Comparison of ENCODE assay signal across 18 mouse cellular contexts in the genomic region with DNA sequence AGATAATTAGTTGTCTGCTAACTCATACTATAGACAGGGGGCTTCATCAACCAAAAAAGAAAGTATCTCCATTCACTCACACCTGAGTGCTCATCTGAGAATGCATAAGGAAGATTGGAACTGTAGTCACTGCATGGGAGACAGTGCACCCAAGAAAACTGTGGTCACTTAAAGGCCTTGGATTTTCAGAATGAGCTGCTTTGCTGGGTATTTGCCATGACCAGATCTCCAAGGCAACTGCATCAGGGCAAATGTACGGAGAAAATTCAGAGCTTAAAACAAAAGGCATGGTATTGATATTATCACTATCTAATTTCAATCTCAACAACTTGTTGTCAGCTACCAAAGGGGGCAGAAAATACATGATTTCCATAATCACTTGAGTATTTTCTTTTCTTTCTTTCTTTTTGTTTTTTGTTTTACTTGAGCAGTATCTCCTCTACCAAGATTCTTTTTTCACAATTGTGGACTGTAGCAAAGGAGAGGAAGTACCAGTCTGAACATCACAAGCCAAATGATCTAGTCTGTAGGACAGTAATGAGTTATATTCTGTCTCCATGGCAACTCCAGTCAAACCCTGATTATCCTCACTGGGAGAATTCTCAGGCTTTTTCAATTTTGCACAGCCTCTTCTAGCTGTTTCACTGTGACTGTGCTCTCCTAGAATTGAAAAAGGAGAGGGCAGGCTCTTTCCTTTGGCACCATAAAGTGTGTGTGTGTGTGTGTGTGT.
DNase-seq lines count a peak whose midpoint lies in the region; ATAC-seq and TF ChIP-seq lines count a peak whose summit lies in the region.
"Had no signal": no experiment of that assay in that cellular context is flagged by ENCODE, and none has a peak within 500 bp of the region (broad histone marks: within the 10 kb centered on the region; RNA-seq: fewer than 3 reads in every experiment).

No protein-coding gene starts in this region.

- no peak overlapping the region for H3K4me2 ChIP-seq in hindbrain, embryonic 14.5 days (replicated peaks)
- H3K4me2 ChIP-seq in forebrain, postnatal 0 days (ENCODE audit: low read depth), result no peak overlapping the region
- no peak overlapping the region for H3K4me2 ChIP-seq in midbrain, postnatal 0 days (ENCODE audit: low read depth, low read length, poor library complexity, severe bottlenecking)
- H3K4me2 ChIP-seq: embryonic facial prominence, embryonic 15.5 days; liver, embryonic 11.5 days had no signal

- no peak for TF ChIP-seq CTCF in forebrain, postnatal 0 days (IDR thresholded peaks at IDR 0.05; ENCODE audit: low read depth)
- no peak for TF ChIP-seq CTCF in midbrain, postnatal 0 days (IDR thresholded peaks at IDR 0.05)

- H3K27me3 ChIP-seq in hindbrain, embryonic 14.5 days (ENCODE audit: control insufficient read depth, insufficient read depth, low read length), result no peaks in the 10 kb centered on the region
- H3K27me3 ChIP-seq in hindbrain, embryonic 10.5 days (ENCODE audit: insufficient read depth, poor library complexity, severe bottlenecking), result no peaks in the 10 kb centered on the region
- no peaks in the 10 kb centered on the region for H3K27me3 ChIP-seq in forebrain, postnatal 0 days (ENCODE audit: insufficient read depth, low read length)
- no peaks in the 10 kb centered on the region for H3K27me3 ChIP-seq in midbrain, postnatal 0 days (ENCODE audit: insufficient read depth, low read length)
- H3K27me3 ChIP-seq: embryonic facial prominence, embryonic 15.5 days had no signal

- ATAC-seq in hindbrain, embryonic 14.5 days (ENCODE audit: low FRiP score), result peak; percentile 84
- ATAC-seq in forebrain, postnatal 0 days, result peak; percentile 85
- peak; percentile 80 for ATAC-seq in midbrain, postnatal 0 days (ENCODE audit: low FRiP score)
- no peak for ATAC-seq in megakaryocyte, adult 5-6 weeks (ENCODE audit: poor library complexity, severe bottlenecking)

- H3K36me3 ChIP-seq in hindbrain, embryonic 14.5 days (replicated peaks; ENCODE audit: control insufficient read depth, insufficient read depth), result no peaks in the 10 kb centered on the region
- H3K36me3 ChIP-seq in hindbrain, embryonic 10.5 days, result no peaks in the 10 kb centered on the region
- H3K36me3 ChIP-seq in forebrain, postnatal 0 days (ENCODE audit: insufficient read depth), result no peaks in the 10 kb centered on the region
- no peaks in the 10 kb centered on the region for H3K36me3 ChIP-seq in midbrain, postnatal 0 days (ENCODE audit: insufficient read depth, low read length)
- H3K36me3 ChIP-seq: embryonic facial prominence, embryonic 15.5 days; heart, embryonic 10.5 days had no signal

- peak; percentile 51 for DNase-seq in hindbrain, embryonic 14.5 days (ENCODE audit: low spot score)
- no peak for DNase-seq in hindbrain, embryonic 10.5 days (ENCODE audit: low spot score)
- peak; percentile 36 for DNase-seq in brain, embryonic 18.5 days (ENCODE audit: low read depth, low spot score)
- peak; percentile 44 for DNase-seq in forebrain, postnatal 0 days
- peak; percentile 58 for DNase-seq in midbrain, postnatal 0 days (ENCODE audit: low spot score)
- no peak for DNase-seq in cerebellum, adult 11-12 months
- DNase-seq in urinary bladder, adult 18-20 months (ENCODE audit: low spot score in 2 of 2), result no peak
- DNase-seq: cerebellum, postnatal 10 days; gastrocnemius, adult 2 months; kidney, adult 11 months; kidney, postnatal 14 days; lung, adult 18-20 months; thymus, postnatal 36 days had no signal

- 42% methylated on average over 1 of the region's 1 CpGs for WGBS in hindbrain, embryonic 14.5 days
- WGBS in hindbrain, embryonic 10.5 days, result 92% methylated on average over 1 of the region's 1 CpGs
- 37% methylated on average over 1 of the region's 1 CpGs for WGBS in forebrain, postnatal 0 days
- whole genome bisulfite sequencing in midbrain, postnatal 0 days, result 45% methylated on average over 1 of the region's 1 CpGs

- H3K4me1 ChIP-seq in hindbrain, embryonic 14.5 days (replicated peaks; ENCODE audit: control insufficient read depth, insufficient read depth, low read length), result peaks cover 11% of the 10 kb centered on the region; the same call in 1 of the 2 replicates
- H3K4me1 ChIP-seq in hindbrain, embryonic 10.5 days (replicated peaks), result no peaks in the 10 kb centered on the region
- H3K4me1 ChIP-seq in forebrain, postnatal 0 days (ENCODE audit: insufficient read depth), result no peaks in the 10 kb centered on the region
- H3K4me1 ChIP-seq in midbrain, postnatal 0 days (ENCODE audit: insufficient read depth, low read length), result no peaks in the 10 kb centered on the region; the same call in 1 of the 2 replicates
- H3K4me1 ChIP-seq: embryonic facial prominence, embryonic 15.5 days; heart, embryonic 10.5 days had no signal

- H3K4me3 ChIP-seq in hindbrain, embryonic 14.5 days (replicated peaks; ENCODE audit: low read length), result no peak overlapping the region
- no peak overlapping the region for H3K4me3 ChIP-seq in hindbrain, embryonic 10.5 days
- H3K4me3 ChIP-seq in forebrain, postnatal 0 days (ENCODE audit: low read depth, low read length), result no peak overlapping the region
- H3K4me3 ChIP-seq in midbrain, postnatal 0 days (ENCODE audit: low read depth, low read length), result no peak overlapping the region
- H3K4me3 ChIP-seq: embryonic facial prominence, embryonic 15.5 days; gastrocnemius, adult 2 months; heart, embryonic 10.5 days; myocyte had no signal

- H3K9me3 ChIP-seq in hindbrain, embryonic 14.5 days (ENCODE audit: control insufficient read depth, low read length), result no peaks in the 10 kb centered on the region
- H3K9me3 ChIP-seq in hindbrain, embryonic 10.5 days, result no peaks in the 10 kb centered on the region
- H3K9me3 ChIP-seq in forebrain, postnatal 0 days (ENCODE audit: low read length), result no peaks in the 10 kb centered on the region
- no peaks in the 10 kb centered on the region for H3K9me3 ChIP-seq in midbrain, postnatal 0 days (ENCODE audit: low read length)
- H3K9me3 ChIP-seq: embryonic facial prominence, embryonic 15.5 days; heart, embryonic 10.5 days had no signal

- H3K9ac ChIP-seq in hindbrain, embryonic 14.5 days, result no peak overlapping the region
- no peak overlapping the region for H3K9ac ChIP-seq in forebrain, postnatal 0 days
- no peak overlapping the region for H3K9ac ChIP-seq in midbrain, postnatal 0 days (replicated peaks; ENCODE audit: low read length, poor library complexity, severe bottlenecking)
- H3K9ac ChIP-seq: embryonic facial prominence, embryonic 15.5 days had no signal

- H3K27ac ChIP-seq in hindbrain, embryonic 14.5 days, result peak overlapping the region; percentile 59; the same call in 1 of the 2 replicates
- no peak overlapping the region for H3K27ac ChIP-seq in hindbrain, embryonic 10.5 days
- peak overlapping the region; percentile 54; the same call in 1 of the 2 replicates for H3K27ac ChIP-seq in forebrain, postnatal 0 days (ENCODE audit: low read depth, low read length)
- H3K27ac ChIP-seq in midbrain, postnatal 0 days (ENCODE audit: low read depth, low read length), result peak overlapping the region; percentile 47
- H3K27ac ChIP-seq: embryonic facial prominence, embryonic 15.5 days; gastrocnemius, adult 2 months; heart, embryonic 10.5 days had no signal

Comparison
In these comparisons a context has a peak if more than half of its experiments do, and no peak if none do; other contexts are left out.
1. DNase-seq: peak in hindbrain, embryonic 14.5 days (single experiment), brain, embryonic 18.5 days (single experiment), forebrain, postnatal 0 days (single experiment) and midbrain, postnatal 0 days (single experiment); none in hindbrain, embryonic 10.5 days (single experiment), cerebellum, adult 11-12 months (single experiment) and urinary bladder, adult 18-20 months (0 of 2).